Mouse (Mus musculus) small intestine, adult 2 months (tissue): ENCODE results near the gene Scnn1b. TPM values are rescaled to one million over a fixed set of nuclear protein-coding genes. Genes with fewer than 3 reads are reported as not detected.

Experiments used
- H3K27ac ChIP-seq: fragments of 200-500 bp; 2 replicates; pipeline ENCODE4 v1.5.1; 2012; ENCODE audit warnings: low read depth, low read length, control low read depth, inconsistent platforms; ENCODE audit not compliant: insufficient read depth
- H3K27me3 ChIP-seq: fragments of 200-500 bp; 2 replicates; pipeline ENCODE4 v1.6.1; 2012; ENCODE audit warnings: mild to moderate bottlenecking, moderate library complexity, low read length, inconsistent platforms; ENCODE audit not compliant: control insufficient read depth, insufficient read depth
- H3K36me3 ChIP-seq: fragments of 200-500 bp; 2 replicates; pipeline ENCODE4 v1.6.1; 2012; ENCODE audit warnings: mild to moderate bottlenecking, low read length, control low read depth, inconsistent platforms; ENCODE audit not compliant: control insufficient read depth, insufficient read depth
- H3K4me1 ChIP-seq: fragments of 200-500 bp; 2 replicates; pipeline ENCODE4 v1.6.1; 2012; ENCODE audit warnings: low read length, inconsistent platforms, mixed read lengths; ENCODE audit not compliant: control insufficient read depth, insufficient read depth, insufficient read length
- H3K4me3 ChIP-seq: fragments of 200-500 bp; 2 replicates; pipeline ENCODE4 v1.5.1; 2012; ENCODE audit warnings: low read depth, mild to moderate bottlenecking, control low read depth, inconsistent platforms, low read length, moderate library complexity
- CTCF ChIP-seq: fragments of 200-500 bp; IDR thresholded peaks from 2 replicates; pipeline ENCODE4 v1.5.1; 2012; ENCODE audit warnings: low read depth, mild to moderate bottlenecking, control low read depth, inconsistent platforms, low read length, moderate library complexity, mixed read lengths; ENCODE audit not compliant: insufficient replicate concordance, insufficient read length; ENCODE audit errors: extremely low read depth
- POLR2A ChIP-seq: fragments of 200-500 bp; IDR thresholded peaks from 2 replicates; pipeline ENCODE4 v1.6.1; 2012; ENCODE audit warnings: low read depth, mild to moderate bottlenecking, control low read depth, inconsistent platforms, low read length, moderate library complexity
- WGBS: fragments of 180-500 bp; shearing (Covaris S2); methylation state at CpG from one replicate; pipeline ENCODE4 v1.1.7; 2018; 5-methylcytosine and 5-hydroxymethylcytosine counted together
- polyA plus RNA-seq: library from polyadenylated mRNA; depleted of rRNA; stranded (reverse); fragments of >200 nt; gene quantifications from 2 replicates; pipeline ENCODE4 v1.2.3, GENCODE M21; 2012; rRNA removed

The Scnn1b gene
- polyA plus RNA-seq, 1 experiment, result 0.10 TPM

- H3K27me3 ChIP-seq, result no peaks in the 10 kb centered on the region
- no peak overlapping the region for H3K4me3 ChIP-seq
- WGBS, result 81% methylated on average over 7 of the region's 7 CpGs
- no peak overlapping the region for H3K27ac ChIP-seq
- no peaks in the 10 kb centered on the region for H3K4me1 ChIP-seq
- H3K36me3 ChIP-seq, result peaks cover 33% of the 10 kb centered on the region
- TF ChIP-seq POLR2A (no peak), CTCF (no peak)
Observed at GRCm38 (mm10) chr7:121966169-121966568, 101.3 kb downstream of the Scnn1b start.

Other genes starting within 250 kb of the Scnn1b start
- 0.67 and 0.74 TPM in 2 replicates for gene Usp31, start 157.8 kb upstream of the Scnn1b start, polyA plus RNA-seq
- gene Scnn1g, start 130.6 kb upstream of the Scnn1b start, polyA plus RNA-seq, result 0.25 TPM in 1 of 2 replicates, not detected in the other
- 11.7 and 20.2 TPM in 2 replicates for gene Cog7, start 116.7 kb downstream of the Scnn1b start, polyA plus RNA-seq
- gene Gga2, start 156.2 kb downstream of the Scnn1b start, polyA plus RNA-seq, result 16.0 and 17.4 TPM in 2 replicates
- gene Ubfd1, start 202.1 kb downstream of the Scnn1b start, polyA plus RNA-seq, result 15.9 and 19.3 TPM in 2 replicates
- gene Ears2, start 202.2 kb downstream of the Scnn1b start, polyA plus RNA-seq, result 4.9 and 7.4 TPM in 2 replicates
- gene Ndufab1, start 236.8 kb downstream of the Scnn1b start, polyA plus RNA-seq, result 395 and 1,026 TPM in 2 replicates